In genomic region chr16:68627976-68628375, GRCm38 (mm10) we compare ENCODE assay signal across 10 mouse cellular contexts.
"Had no signal": no experiment of that assay in that cellular context is flagged by ENCODE, and none has a peak within 500 bp of the region (broad histone marks: within the 10 kb centered on the region; RNA-seq: fewer than 3 reads in every experiment).

No protein-coding gene starts in this region.

- DNase-seq: lung, adult 18-20 months; lung, embryonic 14.5 days; lung, postnatal 10 days; lung, postnatal 4 days; midbrain, embryonic 14.5 days; right cerebral cortex, adult 18-20 months; right cerebral cortex, postnatal 25 days; thymus, adult 2 months; thymus, postnatal 25 days; thymus, postnatal 4 days had no signal
